Mouse (Mus musculus) hindbrain, embryonic 11.5 days (tissue): ENCODE results near the gene Nox1. TPM values are rescaled to one million over a fixed set of nuclear protein-coding genes. Genes with fewer than 3 reads are reported as not detected.
A peak's percentile ranks its signal among the peaks of the same experiment; 100 is the strongest.
"Not testable (repeated sequence)": the region's sequence is repeated elsewhere in the genome, so short reads cannot be mapped to it uniquely, and the experiment has no call there.

Experiments
- ATAC-seq: fragments of 200-750 bp; cut with Nextera tagmentation; 2 replicates; pipeline ENCODE4 v1.8.0; 2017; ENCODE audit warnings: mild to moderate bottlenecking, moderate TSS enrichment, moderate library complexity; ENCODE audit not compliant: low FRiP score
- DNase-seq: peaks from one replicate; pipeline ENCODE4 v3.0.0-alpha.2; 2015; ENCODE audit warnings: low spot score
- H3K27ac ChIP-seq: fragments of 300-500 bp; sonication (generic); 2 replicates; pipeline ENCODE4 v1.5.1; 2014; ENCODE audit warnings: mild to moderate bottlenecking, low read depth, low read length
- H3K27me3 ChIP-seq: fragments of 300-500 bp; sonication (generic); 2 replicates; pipeline ENCODE4 v1.6.1; 2014; ENCODE audit warnings: mild to moderate bottlenecking, low read length, moderate library complexity, mixed read lengths; ENCODE audit not compliant: control insufficient read depth, insufficient read depth
- H3K36me3 ChIP-seq: fragments of 300-500 bp; sonication (generic); 2 replicates; pipeline ENCODE4 v1.6.1; 2014; ENCODE audit warnings: mild to moderate bottlenecking, low read length, moderate library complexity, mixed read lengths; ENCODE audit not compliant: control insufficient read depth, insufficient read depth
- H3K4me1 ChIP-seq: fragments of 300-500 bp; sonication (generic); replicated peaks from 2 replicates; pipeline ENCODE4 v1.6.1; 2014; ENCODE audit warnings: low read length, mixed read lengths; ENCODE audit not compliant: control insufficient read depth, insufficient read depth
- H3K4me2 ChIP-seq: fragments of 300-500 bp; sonication (generic); replicated peaks from 2 replicates; pipeline ENCODE4 v1.6.1; 2014; ENCODE audit warnings: mild to moderate bottlenecking, low read depth, low read length
- H3K4me3 ChIP-seq: fragments of 300-500 bp; sonication (generic); 2 replicates; pipeline ENCODE4 v1.5.1; 2014; ENCODE audit warnings: low read depth, low read length
- H3K9ac ChIP-seq: fragments of 300-500 bp; sonication (generic); 2 replicates; pipeline ENCODE4 v1.6.1; 2014; ENCODE audit warnings: low read depth, low read length
- H3K9me3 ChIP-seq: fragments of 300-500 bp; sonication (generic); 2 replicates; pipeline ENCODE4 v1.6.1; 2016; ENCODE audit warnings: low read length; ENCODE audit not compliant: control insufficient read depth
- WGBS: fragments of 180-500 bp; shearing (Covaris S2); extraction: QIAGEN DNeasy Blood & Tissue Kit; methylation state at CpG from one replicate; pipeline ENCODE4 v1.1.7; 2014; 5-methylcytosine and 5-hydroxymethylcytosine counted together
- polyA plus RNA-seq: library from polyadenylated mRNA; unstranded; fragments of >200 nt; fragmentation: Nextera tagmentation; extraction: Ambion mirVana; gene quantifications from 2 replicates; pipeline ENCODE4 v1.2.1, GENCODE M21; 2014

Gene Nox1
- polyA plus RNA-seq, 1 experiment from 2014 or later: not detected

- WGBS: 72% methylated on average over 7 of the region's 7 CpGs
- DNase-seq: no peak
- H3K27me3 ChIP-seq: no peaks in the 10 kb centered on the region
- no peaks in the 10 kb centered on the region for H3K4me1 ChIP-seq
- H3K4me2 ChIP-seq: no peak overlapping the region
- no peak overlapping the region for H3K4me3 ChIP-seq
- no peak overlapping the region for H3K9ac ChIP-seq
- H3K9me3 ChIP-seq: no peaks in the 10 kb centered on the region
- H3K27ac ChIP-seq: no peak overlapping the region
- ATAC-seq: no peak
- H3K36me3 ChIP-seq: no peaks in the 10 kb centered on the region
These were observed 10.6 kb downstream of the Nox1 start for GRCm38 (mm10) chrX:134211151-134211642.

- WGBS: 91% methylated on average over 2 of the region's 2 CpGs
- ATAC-seq: no peak
These were observed 13.3 kb downstream of the Nox1 start for GRCm38 (mm10) chrX:134208491-134208890.

GRCm38 (mm10) chrX:134187201-134187600 lies 34.6 kb downstream of the Nox1 start, which contains the start of gene Arl13a:
Gene Arl13a, plus strand, starts transcription at chrX:134187501.
- WGBS: 97% methylated on average over 8 of the region's 9 CpGs
- not testable (repeated sequence) for ATAC-seq, H3K4me2 ChIP-seq, H3K4me1 ChIP-seq, H3K9me3 ChIP-seq, H3K4me3 ChIP-seq, H3K27ac ChIP-seq, H3K36me3 ChIP-seq, H3K27me3 ChIP-seq, H3K9ac ChIP-seq, DNase-seq

More at GRCm38 (mm10) chrX:134208491-134208890, 13.3 kb downstream of the Nox1 start:
- H3K9me3 ChIP-seq: no peaks in the 10 kb centered on the region
- no peaks in the 10 kb centered on the region for H3K36me3 ChIP-seq
- H3K4me2 ChIP-seq: no peak overlapping the region
- H3K4me1 ChIP-seq: no peaks in the 10 kb centered on the region
- H3K9ac ChIP-seq: no peak overlapping the region
- H3K27me3 ChIP-seq: no peaks in the 10 kb centered on the region
- no peak for DNase-seq
- H3K27ac ChIP-seq: no peak overlapping the region
- H3K4me3 ChIP-seq: no peak overlapping the region

GRCm38 (mm10) chrX:134174699-134175098 lies 47.1 kb downstream of the Nox1 start:
- no peak overlapping the region for H3K9ac ChIP-seq
- no peaks in the 10 kb centered on the region for H3K4me1 ChIP-seq
- H3K9me3 ChIP-seq: no peaks in the 10 kb centered on the region
- H3K4me2 ChIP-seq: no peak overlapping the region
- DNase-seq (no peak), ATAC-seq (no peak)
- H3K4me3 ChIP-seq: no peak overlapping the region
- 95% methylated on average over 1 of the region's 1 CpGs for WGBS
- no peaks in the 10 kb centered on the region for H3K36me3 ChIP-seq
- no peaks in the 10 kb centered on the region for H3K27me3 ChIP-seq
- H3K27ac ChIP-seq: no peak overlapping the region

GRCm38 (mm10) chrX:134170584-134170983 lies 51.2 kb downstream of the Nox1 start:
- Histone ChIP-seq H3K27ac (no peak overlapping the region), H3K27me3 (no peaks in the 10 kb centered on the region), H3K36me3 (no peaks in the 10 kb centered on the region), H3K4me1 (no peaks in the 10 kb centered on the region), H3K9me3 (no peaks in the 10 kb centered on the region), H3K4me3 (no peak overlapping the region), H3K4me2 (no peak overlapping the region), H3K9ac (no peak overlapping the region)
- ATAC-seq (no peak), DNase-seq (no peak)
- WGBS: 94% methylated on average over 1 of the region's 1 CpGs

- H3K9me3 ChIP-seq: no peaks in the 10 kb centered on the region
- no peak for DNase-seq
- no peak for ATAC-seq
- no peak overlapping the region for H3K4me2 ChIP-seq
- 0 out of 2 replicates have a peak, but pooled peaks cover 4% of the 10 kb centered on the region for H3K27me3 ChIP-seq
- WGBS: 54% methylated on average over 4 of the region's 4 CpGs
- H3K4me1 ChIP-seq: no peaks in the 10 kb centered on the region
- no peak overlapping the region for H3K9ac ChIP-seq
- no peak overlapping the region for H3K4me3 ChIP-seq
- H3K36me3 ChIP-seq: no peaks in the 10 kb centered on the region
- no peak overlapping the region for H3K27ac ChIP-seq
These were observed 58.3 kb downstream of the Nox1 start for GRCm38 (mm10) chrX:134163484-134163883.

GRCm38 (mm10) chrX:134162826-134163225 lies 58.9 kb downstream of the Nox1 start:
- Histone ChIP-seq H3K36me3 (no peaks in the 10 kb centered on the region), H3K9me3 (no peaks in the 10 kb centered on the region), H3K4me3 (peak overlapping the region; percentile 13; the same call in 1 of the 2 replicates), H3K27ac (no peak overlapping the region), H3K4me2 (peak overlapping the region; percentile 17), H3K9ac (no peak overlapping the region), H3K4me1 (no peaks in the 10 kb centered on the region), H3K27me3 (0 out of 2 replicates have a peak, but pooled peaks cover 4% of the 10 kb centered on the region)
- DNase-seq: peak; percentile 2
- 18% methylated on average over 11 of the region's 11 CpGs for WGBS
- no peak for ATAC-seq

GRCm38 (mm10) chrX:134162043-134162720 lies 59.6 kb downstream of the Nox1 start, which contains the start of gene Xkrx:
Gene Xkrx, minus strand, starts transcription at chrX:134162076.
- Histone ChIP-seq H3K9me3 (no peaks in the 10 kb centered on the region), H3K4me1 (no peaks in the 10 kb centered on the region), H3K27me3 (0 out of 2 replicates have a peak, but pooled peaks cover 4% of the 10 kb centered on the region), H3K9ac (no peak within 1 kb of the TSS), H3K4me3 (peak within 1 kb of the TSS; percentile 13; the same call in 1 of the 2 replicates), H3K36me3 (no peaks in the 10 kb centered on the region), H3K4me2 (peak within 1 kb of the TSS; percentile 17), H3K27ac (no peak within 1 kb of the TSS)
- ATAC-seq: no peak
- DNase-seq: peak; percentile 1
- 29% methylated on average over 16 of the region's 16 CpGs for WGBS

- H3K9me3 ChIP-seq: no peaks in the 10 kb centered on the region
- no peaks in the 10 kb centered on the region for H3K36me3 ChIP-seq
- no peak overlapping the region for H3K9ac ChIP-seq
- no peak overlapping the region for H3K4me2 ChIP-seq
- H3K4me3 ChIP-seq: no peak overlapping the region
- H3K4me1 ChIP-seq: no peaks in the 10 kb centered on the region
- WGBS: 80% methylated on average over 2 of the region's 2 CpGs
- ATAC-seq (no peak), DNase-seq (no peak)
- 0 out of 2 replicates have a peak, but pooled peaks cover 4% of the 10 kb centered on the region for H3K27me3 ChIP-seq
- H3K27ac ChIP-seq: no peak overlapping the region
These were observed 61.3 kb downstream of the Nox1 start for GRCm38 (mm10) chrX:134160442-134160841.
